Mouse (Mus musculus) effector memory CD4-positive, alpha-beta T cell, adult 5 months (primary cell): ENCODE measurements around the gene Olfr31. TPM values are rescaled to one million over a fixed set of nuclear protein-coding genes. Genes with fewer than 3 reads are reported as not detected.

Source experiments
- polyA plus RNA-seq: library from polyadenylated mRNA; unstranded; fragments of 100-300 nt; shearing (Covaris generic); gene quantifications from one replicate; pipeline ENCODE4 v1.2.1, GENCODE M21; 2017

Olfr31 gene
- polyA plus RNA-seq = 0.12 TPM

GRCm38 (mm10) chr14:14322528-14322927 is at the start of gene Olfr31:
Gene Olfr31 (plus strand): TSS chr14:14322828.

GRCm38 (mm10) chr14:14345948-14346812 is 23.6 kb downstream of the Olfr31 start, which contains the start of gene Il3ra:
Gene Il3ra (plus strand): TSS chr14:14346275.

Other genes with a start within 250 kb of the Olfr31 start
- gene Psmd6, start 201.8 kb upstream of the Olfr31 start, polyA plus RNA-seq = 94.7 TPM
- gene Olfr720, start 136.0 kb upstream of the Olfr31 start, polyA plus RNA-seq = not detected
- gene Il3ra, start 23.4 kb downstream of the Olfr31 start, polyA plus RNA-seq = 6.4 TPM
- gene Olfr721-ps1, start 78.5 kb downstream of the Olfr31 start, polyA plus RNA-seq = not detected